Mouse (Mus musculus): Measurements from ENCODE around the gene Atp2c1. TPM values are rescaled to one million over a fixed set of nuclear protein-coding genes. Genes with fewer than 3 reads are reported as not detected.

Atp2c1 gene
- total RNA-seq, 2 experiments from 2014 or later: 54.6 to 61.7 TPM

GRCm38 (mm10) chr9:105494553-105495315 is 32.4 kb downstream of the Atp2c1 start:
- peak; percentile 98 to 99 for DNase-seq
- intact Hi-C loops (cut with DNase I): loop anchor here (1.0 kb wide), 1 partner anchor 123 kb away; no protein-coding TSS in a partner anchor

GRCm38 (mm10) chr9:105492744-105493143 is 34.4 kb downstream of the Atp2c1 start:
- intact Hi-C loops (cut with DNase I): no loop called here
- no peak for DNase-seq

- intact Hi-C loops (cut with DNase I): no loop called here
- DNase-seq: no peak
Observed at GRCm38 (mm10) chr9:105488363-105488762, 38.8 kb downstream of the Atp2c1 start.

- peak; percentile 15 for DNase-seq
- intact Hi-C loops (cut with DNase I): no loop called here
Observed at GRCm38 (mm10) chr9:105484338-105485084, 42.6 kb downstream of the Atp2c1 start.

GRCm38 (mm10) chr9:105483880-105484279 is 43.2 kb downstream of the Atp2c1 start:
- DNase-seq: no peak
- intact Hi-C loops (cut with DNase I): no loop called here

GRCm38 (mm10) chr9:105482715-105483510 is 44.2 kb downstream of the Atp2c1 start:
- no peak for DNase-seq
- intact Hi-C loops (cut with DNase I): no loop called here

- intact Hi-C loops (cut with DNase I): no loop called here
- peak; percentile 34 to 37 for DNase-seq
Observed at GRCm38 (mm10) chr9:105482070-105482469, 45.0 kb downstream of the Atp2c1 start.

GRCm38 (mm10) chr9:105476134-105476533 is 51.0 kb downstream of the Atp2c1 start:
- intact Hi-C loops (cut with DNase I): no loop called here
- no peak for DNase-seq

- intact Hi-C loops (cut with DNase I): no loop called here
- DNase-seq: no peak
Observed at GRCm38 (mm10) chr9:105474910-105475309, 52.2 kb downstream of the Atp2c1 start.

- DNase-seq: no peak
- intact Hi-C loops (cut with DNase I): no loop called here
Observed at GRCm38 (mm10) chr9:105467787-105468186, 59.3 kb downstream of the Atp2c1 start.

- no peak for DNase-seq
- intact Hi-C loops (cut with DNase I): no loop called here
Observed at GRCm38 (mm10) chr9:105461496-105461895, 65.6 kb downstream of the Atp2c1 start.

- intact Hi-C loops (cut with DNase I): no loop called here
- DNase-seq: peak; percentile 9 to 10
Observed at GRCm38 (mm10) chr9:105459032-105459431, 68.1 kb downstream of the Atp2c1 start.

- intact Hi-C loops (cut with DNase I): loop anchor here (10.0 kb wide), 1 partner anchor 206 kb away; no protein-coding TSS in a partner anchor
- DNase-seq: no peak
Observed at GRCm38 (mm10) chr9:105408549-105408948, 118.6 kb downstream of the Atp2c1 start.

GRCm38 (mm10) chr9:105395218-105395627 is 131.9 kb downstream of the Atp2c1 start, which contains the start of the genes Aste1 and Nek11:
Gene Aste1 (plus strand): TSS chr9:105395392.
Gene Nek11 (minus strand): TSS chr9:105395524.
- intact Hi-C loops (cut with DNase I): loop anchor here (10.0 kb wide), 1 partner anchor 1130 kb away; the partner anchor contains the start of gene Dnajc13
- DNase-seq: peak; percentile 94 to 96

GRCm38 (mm10) chr9:105394720-105395119 is 132.4 kb downstream of the Atp2c1 start:
- intact Hi-C loops (cut with DNase I): loop anchor here (5.0 to 10.0 kb wide), 2 partner anchors 342 to 1130 kb away; partner anchors contain the start of genes Dnajc13 and Mrpl3

GRCm38 (mm10) chr9:105390616-105391015 is 136.5 kb downstream of the Atp2c1 start:
- intact Hi-C loops (cut with DNase I): loop anchor here (5.0 to 10.0 kb wide), 2 partner anchors 338 to 1126 kb away; partner anchors contain the start of genes Dnajc13 and Mrpl3

More at GRCm38 (mm10) chr9:105394720-105395119, 132.4 kb downstream of the Atp2c1 start:
- no peak for DNase-seq

GRCm38 (mm10) chr9:105389289-105389688 is 137.8 kb downstream of the Atp2c1 start:
- peak; percentile 71 to 85 for DNase-seq
- intact Hi-C loops (cut with DNase I): loop anchor here (1.0 to 2.0 kb wide), 3 partner anchors 815 to 978 kb away; no protein-coding TSS in a partner anchor

More at GRCm38 (mm10) chr9:105390616-105391015, 136.5 kb downstream of the Atp2c1 start:
- no peak for DNase-seq

- no peak for DNase-seq
- intact Hi-C loops (cut with DNase I): no loop called here
Observed at GRCm38 (mm10) chr9:105387403-105387802, 139.7 kb downstream of the Atp2c1 start.

GRCm38 (mm10) chr9:105379533-105380145 is 147.5 kb downstream of the Atp2c1 start:
- DNase-seq: no peak
- intact Hi-C loops (cut with DNase I): no loop called here

GRCm38 (mm10) chr9:105377622-105378021 is 149.5 kb downstream of the Atp2c1 start:
- intact Hi-C loops (cut with DNase I): no loop called here
- no peak for DNase-seq
